Mouse (Mus musculus) C2C12 (cell line): ENCODE measurements around the gene 2310030G06Rik.

Experiments used
- CTCF ChIP-seq: IDR thresholded peaks from one replicate; pipeline ENCODE4 v1.5.1; 2011; ENCODE audit not compliant: control insufficient read depth, insufficient read depth, insufficient read length
- FOSL1 ChIP-seq: IDR thresholded peaks from one replicate; pipeline ENCODE4 v1.8.0; 2011; ENCODE audit warnings: mild to moderate bottlenecking, low read length; ENCODE audit not compliant: poor library complexity, insufficient read depth, severe bottlenecking
- MAX ChIP-seq: IDR thresholded peaks from one replicate; pipeline ENCODE4 v1.6.1; 2011; ENCODE audit warnings: mild to moderate bottlenecking, control low read depth
- MYOG ChIP-seq: IDR thresholded peaks from one replicate; pipeline ENCODE4 v1.6.1; 2011; ENCODE audit not compliant: control insufficient read depth, insufficient read length; ENCODE audit errors: extremely low read depth
- USF1 ChIP-seq: IDR thresholded peaks from one replicate; pipeline ENCODE4 v1.6.1; 2011; ENCODE audit warnings: low read depth, mild to moderate bottlenecking, control low read depth, moderate library complexity

DNA sequence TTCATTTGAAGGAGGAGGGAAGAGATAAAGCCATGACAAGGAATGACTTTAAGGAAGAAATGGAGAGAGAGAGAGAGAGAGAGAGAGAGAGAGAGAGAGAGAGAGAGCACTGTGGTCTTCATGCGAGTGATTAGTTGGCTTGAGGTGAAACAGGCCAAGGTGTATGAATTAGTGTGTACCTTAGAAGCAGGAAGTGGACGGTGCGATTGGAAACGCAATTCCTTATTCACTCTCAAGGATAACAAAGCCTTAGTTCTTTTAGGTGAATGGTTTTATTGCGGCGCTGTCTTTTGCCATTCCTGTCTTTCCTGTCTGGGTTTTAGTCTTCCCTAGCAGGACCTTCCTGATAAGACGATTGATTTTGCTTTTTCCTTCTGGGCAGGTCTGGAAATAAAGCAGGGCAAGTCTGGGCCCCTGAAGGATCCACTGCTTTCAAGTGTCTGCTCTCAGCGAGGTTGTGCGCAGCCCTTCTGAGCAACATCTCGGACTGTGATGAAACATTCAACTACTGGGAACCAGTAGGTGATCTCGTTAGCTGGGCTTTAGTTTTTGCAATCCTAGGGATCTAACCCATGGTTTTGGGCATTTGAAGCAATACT, 29.9 kb upstream of the 2310030G06Rik start:
- TF ChIP-seq CTCF = no peak
- TF ChIP-seq MAX = no peak
- no peak for TF ChIP-seq FOSL1
- TF ChIP-seq USF1 = no peak
- no peak for TF ChIP-seq MYOG
